Mouse (Mus musculus) liver, adult (tissue): ENCODE results near the gene Mettl16.

Experiments
- GATA4 ChIP-seq: IDR thresholded peaks from 2 replicates; pipeline ENCODE4 v1.6.1; 2014; ENCODE audit warnings: mild to moderate bottlenecking, low read length; ENCODE audit not compliant: insufficient replicate concordance

Mettl16 gene

GRCm38 (mm10) chr11:74843761-74844160 lies 73.1 kb downstream of the Mettl16 start:
- TF ChIP-seq GATA4 = no peak

GRCm38 (mm10) chr11:74845784-74846183 lies 75.2 kb downstream of the Mettl16 start:
- TF ChIP-seq GATA4 = no peak

- no peak for TF ChIP-seq GATA4
Observed at GRCm38 (mm10) chr11:74847919-74848521, 77.4 kb downstream of the Mettl16 start.

- TF ChIP-seq GATA4 = no peak
Observed at GRCm38 (mm10) chr11:74850998-74851661, 80.5 kb downstream of the Mettl16 start.

GRCm38 (mm10) chr11:74857756-74858155 lies 87.1 kb downstream of the Mettl16 start:
- no peak for TF ChIP-seq GATA4

GRCm38 (mm10) chr11:74862129-74862528 lies 91.5 kb downstream of the Mettl16 start:
- TF ChIP-seq GATA4 = no peak

GRCm38 (mm10) chr11:74863471-74863870 lies 92.8 kb downstream of the Mettl16 start:
- TF ChIP-seq GATA4 = no peak

- TF ChIP-seq GATA4 = no peak
Observed at GRCm38 (mm10) chr11:74864421-74864820, 93.8 kb downstream of the Mettl16 start.

GRCm38 (mm10) chr11:74865252-74865651 lies 94.6 kb downstream of the Mettl16 start:
- TF ChIP-seq GATA4 = no peak

GRCm38 (mm10) chr11:74866640-74867039 lies 96.0 kb downstream of the Mettl16 start:
- TF ChIP-seq GATA4 = no peak

- no peak for TF ChIP-seq GATA4
Observed at GRCm38 (mm10) chr11:74867181-74867580, 96.6 kb downstream of the Mettl16 start.

- TF ChIP-seq GATA4 = no peak
Observed at GRCm38 (mm10) chr11:74868046-74868760, 97.6 kb downstream of the Mettl16 start.

GRCm38 (mm10) chr11:74869603-74870002 lies 99.0 kb downstream of the Mettl16 start:
- TF ChIP-seq GATA4 = no peak

GRCm38 (mm10) chr11:74870544-74870943 lies 99.9 kb downstream of the Mettl16 start:
- no peak for TF ChIP-seq GATA4

- TF ChIP-seq GATA4 = no peak
Observed at GRCm38 (mm10) chr11:74870991-74871622, 100.5 kb downstream of the Mettl16 start.

- no peak for TF ChIP-seq GATA4
Observed at GRCm38 (mm10) chr11:74874630-74875029, 104.0 kb downstream of the Mettl16 start.
